ENCODE assay signal across 25 mouse cellular contexts in genomic region chr7:73891830-73892229, GRCm38 (mm10).
DNase-seq lines count a peak whose midpoint lies in the region; ATAC-seq lines count a peak whose summit lies in the region.
"Had no signal": no experiment of that assay in that cellular context is flagged by ENCODE, and none has a peak within 500 bp of the region (broad histone marks: within the 10 kb centered on the region; RNA-seq: fewer than 3 reads in every experiment).

No protein-coding gene starts in this region.

- no peak overlapping the region for H3K4me2 ChIP-seq in forebrain, embryonic 11.5 days (ENCODE audit: low read depth, low read length, severe bottlenecking)
- no peak overlapping the region for H3K4me2 ChIP-seq in forebrain, embryonic 13.5 days
- H3K4me2 ChIP-seq in heart, embryonic 11.5 days, result no peak overlapping the region
- no peak overlapping the region for H3K4me2 ChIP-seq in midbrain, embryonic 16.5 days (ENCODE audit: low read length)
- H3K4me2 ChIP-seq: embryonic facial prominence, embryonic 12.5 days; forebrain, embryonic 12.5 days had no signal

- H3K27me3 ChIP-seq in forebrain, embryonic 11.5 days (ENCODE audit: control insufficient read depth, insufficient read depth, low read length), result no peaks in the 10 kb centered on the region
- no peaks in the 10 kb centered on the region for H3K27me3 ChIP-seq in forebrain, embryonic 13.5 days
- no peaks in the 10 kb centered on the region for H3K27me3 ChIP-seq in heart, embryonic 11.5 days (ENCODE audit: control insufficient read depth, insufficient read depth, low read length)
- no peaks in the 10 kb centered on the region for H3K27me3 ChIP-seq in megakaryocyte, embryonic 14.5 days (replicated peaks)
- H3K27me3 ChIP-seq in midbrain, embryonic 16.5 days (ENCODE audit: control insufficient read depth, insufficient read depth, low read depth, low read length), result no peaks in the 10 kb centered on the region
- H3K27me3 ChIP-seq in midbrain, embryonic 10.5 days (ENCODE audit: low read depth, poor library complexity, severe bottlenecking), result peaks cover 21% of the 10 kb centered on the region; the same call in 1 of the 2 replicates
- H3K27me3 ChIP-seq: forebrain, embryonic 12.5 days; Patski had no signal

- peaks cover 2% of the 10 kb centered on the region; the same call in 1 of the 2 replicates for H3K4me1 ChIP-seq in forebrain, embryonic 11.5 days (replicated peaks; ENCODE audit: control insufficient read depth, insufficient read depth, low read length)
- no peaks in the 10 kb centered on the region; the same call in 1 of the 2 replicates for H3K4me1 ChIP-seq in forebrain, embryonic 13.5 days
- no peaks in the 10 kb centered on the region for H3K4me1 ChIP-seq in heart, embryonic 11.5 days (ENCODE audit: control insufficient read depth, insufficient read depth, low read length)
- H3K4me1 ChIP-seq in megakaryocyte, embryonic 14.5 days, result no peaks in the 10 kb centered on the region
- peaks cover 12% of the 10 kb centered on the region for H3K4me1 ChIP-seq in midbrain, embryonic 16.5 days (ENCODE audit: control insufficient read depth, insufficient read depth, low read length)
- peaks cover 31% of the 10 kb centered on the region for H3K4me1 ChIP-seq in midbrain, embryonic 10.5 days

- ATAC-seq in forebrain, embryonic 11.5 days (replicated peaks; ENCODE audit: low FRiP score), result no peak
- ATAC-seq in forebrain, embryonic 13.5 days, result no peak
- no peak for ATAC-seq in heart, embryonic 11.5 days (replicated peaks; ENCODE audit: insufficient number of reproducible peaks, low FRiP score, low TSS enrichment)
- ATAC-seq in megakaryocyte, adult 5-6 weeks (ENCODE audit: poor library complexity, severe bottlenecking), result no peak
- ATAC-seq in midbrain, embryonic 16.5 days, result no peak
- ATAC-seq: activated CD4-positive, CD25-positive, alpha-beta regulatory T cell, adult 4 months; CD4-positive, CD25-positive, alpha-beta regulatory T cell, adult 4 months; forebrain, embryonic 16.5 days; Patski had no signal

- H3K9me3 ChIP-seq in forebrain, embryonic 11.5 days (ENCODE audit: control insufficient read depth, low read length), result no peaks in the 10 kb centered on the region
- H3K9me3 ChIP-seq in forebrain, embryonic 13.5 days (replicated peaks), result no peaks in the 10 kb centered on the region
- no peaks in the 10 kb centered on the region for H3K9me3 ChIP-seq in heart, embryonic 11.5 days (replicated peaks; ENCODE audit: control insufficient read depth, low read length)
- no peaks in the 10 kb centered on the region for H3K9me3 ChIP-seq in megakaryocyte, embryonic 14.5 days
- H3K9me3 ChIP-seq in midbrain, embryonic 16.5 days (replicated peaks; ENCODE audit: control insufficient read depth, low read length, poor library complexity, severe bottlenecking), result no peaks in the 10 kb centered on the region
- no peaks in the 10 kb centered on the region for H3K9me3 ChIP-seq in midbrain, embryonic 10.5 days (replicated peaks)
- H3K9me3 ChIP-seq: embryonic facial prominence, embryonic 10.5 days; embryonic facial prominence, embryonic 12.5 days; forebrain, embryonic 12.5 days; G1E had no signal

- H3K4me3 ChIP-seq in forebrain, embryonic 11.5 days (ENCODE audit: low read depth, low read length), result no peak overlapping the region
- no peak overlapping the region for H3K4me3 ChIP-seq in forebrain, embryonic 13.5 days
- H3K4me3 ChIP-seq in heart, embryonic 11.5 days (ENCODE audit: low read depth, low read length), result no peak overlapping the region
- H3K4me3 ChIP-seq in megakaryocyte, embryonic 14.5 days (replicated peaks), result peak overlapping the region; percentile 16
- no peak overlapping the region for H3K4me3 ChIP-seq in midbrain, embryonic 16.5 days (ENCODE audit: low read depth, low read length)
- H3K4me3 ChIP-seq in midbrain, embryonic 10.5 days, result no peak overlapping the region
- H3K4me3 ChIP-seq: embryonic facial prominence, embryonic 10.5 days; embryonic facial prominence, embryonic 12.5 days; forebrain, embryonic 12.5 days had no signal

- 89% methylated on average over 5 of the region's 5 CpGs for WGBS in forebrain, embryonic 11.5 days
- WGBS in forebrain, embryonic 13.5 days, result 81% methylated on average over 5 of the region's 5 CpGs
- 74% methylated on average over 5 of the region's 5 CpGs for WGBS in heart, embryonic 11.5 days (ENCODE audit: insufficient replicate concordance)
- 85% methylated on average over 5 of the region's 5 CpGs for WGBS in midbrain, embryonic 16.5 days
- WGBS in midbrain, embryonic 10.5 days, result 88% methylated on average over 5 of the region's 5 CpGs

- no peak overlapping the region for H3K27ac ChIP-seq in forebrain, embryonic 11.5 days (ENCODE audit: low read depth, low read length)
- no peak overlapping the region for H3K27ac ChIP-seq in forebrain, embryonic 13.5 days
- H3K27ac ChIP-seq in heart, embryonic 11.5 days (ENCODE audit: low read depth, low read length), result no peak overlapping the region
- 0 out of 2 replicates have a peak overlapping the region, but pooled peaks have one; percentile 8 for H3K27ac ChIP-seq in midbrain, embryonic 16.5 days (ENCODE audit: low read length)
- H3K27ac ChIP-seq in midbrain, embryonic 10.5 days (replicated peaks), result no peak overlapping the region
- H3K27ac ChIP-seq: embryonic facial prominence, embryonic 10.5 days; embryonic facial prominence, embryonic 12.5 days; forebrain, embryonic 12.5 days had no signal

- H3K36me3 ChIP-seq in forebrain, embryonic 11.5 days (ENCODE audit: control insufficient read depth, insufficient read depth, low read length), result no peaks in the 10 kb centered on the region
- H3K36me3 ChIP-seq in forebrain, embryonic 13.5 days (ENCODE audit: poor library complexity, severe bottlenecking), result no peaks in the 10 kb centered on the region
- H3K36me3 ChIP-seq in heart, embryonic 11.5 days (ENCODE audit: control insufficient read depth, insufficient read depth, low read length), result no peaks in the 10 kb centered on the region
- H3K36me3 ChIP-seq in megakaryocyte, embryonic 14.5 days (replicated peaks; ENCODE audit: low read length), result no peaks in the 10 kb centered on the region
- no peaks in the 10 kb centered on the region for H3K36me3 ChIP-seq in midbrain, embryonic 16.5 days (ENCODE audit: control insufficient read depth, insufficient read depth, low read length)
- H3K36me3 ChIP-seq in midbrain, embryonic 10.5 days, result no peaks in the 10 kb centered on the region
- H3K36me3 ChIP-seq: embryonic facial prominence, embryonic 10.5 days; embryonic facial prominence, embryonic 12.5 days; forebrain, embryonic 12.5 days; G1E had no signal

- no peak overlapping the region for H3K9ac ChIP-seq in forebrain, embryonic 11.5 days (ENCODE audit: low read length)
- no peak overlapping the region for H3K9ac ChIP-seq in forebrain, embryonic 13.5 days
- H3K9ac ChIP-seq in heart, embryonic 11.5 days (ENCODE audit: low read depth, low read length), result no peak overlapping the region
- no peak overlapping the region for H3K9ac ChIP-seq in midbrain, embryonic 16.5 days (ENCODE audit: low read depth, low read length)
- H3K9ac ChIP-seq: embryonic facial prominence, embryonic 12.5 days; forebrain, embryonic 12.5 days had no signal

- DNase-seq in forebrain, embryonic 11.5 days (ENCODE audit: low spot score), result peak; percentile 4
- DNase-seq in heart, adult 11 months, result peak; percentile 70
- no peak for DNase-seq in midbrain, embryonic 10.5 days (ENCODE audit: low spot score)
- DNase-seq: adrenal gland, adult 8-10 months; adrenal gland, postnatal 14 days; adrenal gland, postnatal 36 days; B cell, adult 2 months; cerebellum, adult 11-12 months; cerebellum, adult 2 months; cerebellum, adult 9-10 months; cerebellum, postnatal 10 days; cerebellum, postnatal 25 days had no signal
